Mouse (Mus musculus): ENCODE results near the gene Gas7.

Gas7 gene

GRCm38 (mm10) chr11:67612158-67612839, 157.1 kb downstream of the Gas7 start:
- no peak for DNase-seq (ENCODE audit: low read depth in 2 of 2, low spot score in 2 of 2)

- DNase-seq (ENCODE audit: low read depth in 2 of 2, low spot score in 2 of 2): no peak
Observed at GRCm38 (mm10) chr11:67616557-67617239, 161.5 kb downstream of the Gas7 start.

GRCm38 (mm10) chr11:67622340-67622739, 167.1 kb downstream of the Gas7 start:
- no peak for DNase-seq (ENCODE audit: low read depth in 2 of 2, low spot score in 2 of 2)

- no peak for DNase-seq (ENCODE audit: low read depth in 2 of 2, low spot score in 2 of 2)
Observed at GRCm38 (mm10) chr11:67627179-67627578, 171.9 kb downstream of the Gas7 start.

- DNase-seq (ENCODE audit: low read depth in 2 of 2, low spot score in 2 of 2): no peak
Observed at GRCm38 (mm10) chr11:67628522-67628921, 173.3 kb downstream of the Gas7 start.

GRCm38 (mm10) chr11:67632906-67633305, 177.7 kb downstream of the Gas7 start:
- DNase-seq (ENCODE audit: low read depth in 2 of 2, low spot score in 2 of 2): no peak

GRCm38 (mm10) chr11:67633620-67634229, 178.5 kb downstream of the Gas7 start:
- DNase-seq (ENCODE audit: low read depth in 2 of 2, low spot score in 2 of 2): no peak

- no peak for DNase-seq (ENCODE audit: low read depth in 2 of 2, low spot score in 2 of 2)
Observed at GRCm38 (mm10) chr11:67636201-67636600, 181.0 kb downstream of the Gas7 start.

GRCm38 (mm10) chr11:67636905-67637586, 181.8 kb downstream of the Gas7 start:
- no peak for DNase-seq (ENCODE audit: low read depth in 2 of 2, low spot score in 2 of 2)

GRCm38 (mm10) chr11:67638401-67638800, 183.2 kb downstream of the Gas7 start:
- DNase-seq (ENCODE audit: low read depth in 2 of 2, low spot score in 2 of 2): no peak

GRCm38 (mm10) chr11:67640299-67640698, 185.1 kb downstream of the Gas7 start:
- no peak for DNase-seq (ENCODE audit: low read depth in 2 of 2, low spot score in 2 of 2)

GRCm38 (mm10) chr11:67642421-67642820, 187.2 kb downstream of the Gas7 start:
- DNase-seq (ENCODE audit: low read depth in 2 of 2, low spot score in 2 of 2): no peak

- no peak for DNase-seq (ENCODE audit: low read depth in 2 of 2, low spot score in 2 of 2)
Observed at GRCm38 (mm10) chr11:67642835-67643234, 187.6 kb downstream of the Gas7 start.

GRCm38 (mm10) chr11:67643465-67643864, 188.2 kb downstream of the Gas7 start:
- DNase-seq (ENCODE audit: low read depth in 2 of 2, low spot score in 2 of 2): no peak

- no peak for DNase-seq (ENCODE audit: low read depth in 2 of 2, low spot score in 2 of 2)
Observed at GRCm38 (mm10) chr11:67644632-67645149, 189.5 kb downstream of the Gas7 start.

- no peak for DNase-seq (ENCODE audit: low read depth in 2 of 2, low spot score in 2 of 2)
Observed at GRCm38 (mm10) chr11:67647745-67648144, 192.5 kb downstream of the Gas7 start.

GRCm38 (mm10) chr11:67648651-67649407, 193.6 kb downstream of the Gas7 start:
- DNase-seq (ENCODE audit: low read depth in 2 of 2, low spot score in 2 of 2): no peak

GRCm38 (mm10) chr11:67649971-67650707, 194.9 kb downstream of the Gas7 start:
- no peak for DNase-seq (ENCODE audit: low read depth in 2 of 2, low spot score in 2 of 2)

GRCm38 (mm10) chr11:67651731-67652130, 196.5 kb downstream of the Gas7 start:
- DNase-seq (ENCODE audit: low read depth in 2 of 2, low spot score in 2 of 2): no peak
